Mouse (Mus musculus) lung, postnatal 0 days (tissue): ENCODE measurements at regions not wholly inside any gene's neighbourhood (a gene's known extent, or its start where the extent isn't known, plus 50 kb on each side); places are given as distances from the start of the nearest gene placed in this dataset.

ENCODE experiments used
- ATAC-seq: fragments of 200-750 bp; cut with Nextera tagmentation; 2 replicates; pipeline ENCODE4 v1.8.0; 2017; ENCODE audit warnings: moderate library complexity
- DNase-seq: peaks from one replicate; pipeline ENCODE4 v3.0.0-alpha.2; 2016; ENCODE audit warnings: low spot score
- H3K27ac ChIP-seq: fragments of 300-500 bp; sonication (generic); 2 replicates; pipeline ENCODE4 v1.5.1; 2014; ENCODE audit warnings: antibody characterized with exemption, mild to moderate bottlenecking, low read length, mixed read lengths
- H3K27me3 ChIP-seq: fragments of 300-500 bp; sonication (generic); replicated peaks from 2 replicates; pipeline ENCODE4 v1.6.1; 2014; ENCODE audit warnings: low read length, mixed read lengths; ENCODE audit not compliant: insufficient read depth
- H3K36me3 ChIP-seq: fragments of 300-500 bp; sonication (generic); 2 replicates; pipeline ENCODE4 v1.6.1; 2014; ENCODE audit warnings: low read length, mixed read lengths; ENCODE audit not compliant: insufficient read depth
- H3K4me1 ChIP-seq: fragments of 300-500 bp; sonication (generic); 2 replicates; pipeline ENCODE4 v1.6.1; 2014; ENCODE audit warnings: antibody characterized with exemption, low read depth, low read length, mixed read lengths; ENCODE audit not compliant: insufficient read depth
- H3K4me2 ChIP-seq: fragments of 300-500 bp; sonication (generic); replicated peaks from 2 replicates; pipeline ENCODE4 v1.6.1; 2014; ENCODE audit warnings: low read depth, mild to moderate bottlenecking, low read length, moderate library complexity, mixed read lengths
- H3K4me3 ChIP-seq: fragments of 300-500 bp; sonication (generic); 2 replicates; pipeline ENCODE4 v1.5.1; 2014; ENCODE audit warnings: low read depth, low read length
- H3K9ac ChIP-seq: fragments of 300-500 bp; sonication (generic); replicated peaks from 2 replicates; pipeline ENCODE4 v1.6.1; 2014; ENCODE audit warnings: low read depth, mild to moderate bottlenecking
- H3K9me3 ChIP-seq: fragments of 300-500 bp; sonication (generic); 2 replicates; pipeline ENCODE4 v1.6.1; 2016; ENCODE audit warnings: low read length, mixed read lengths
- CTCF ChIP-seq: IDR thresholded peaks from 2 replicates; pipeline ENCODE4 v1.5.1; 2016; ENCODE audit warnings: antibody characterized with exemption, mild to moderate bottlenecking
- EP300 ChIP-seq: IDR thresholded peaks from 2 replicates; pipeline ENCODE4 v1.6.1; 2016; ENCODE audit warnings: antibody characterized with exemption, mild to moderate bottlenecking, control low read depth
- WGBS: fragments of 180-500 bp; shearing (Covaris S2); extraction: QIAGEN DNeasy Blood & Tissue Kit; methylation state at CpG from one replicate; pipeline ENCODE4 v1.1.7; 2014; 5-methylcytosine and 5-hydroxymethylcytosine counted together

- Histone ChIP-seq H3K36me3 (no peaks in the 10 kb centered on the region), H3K4me2 (no peak overlapping the region), H3K27ac (no peak overlapping the region), H3K9me3 (no peaks in the 10 kb centered on the region), H3K4me3 (no peak overlapping the region), H3K9ac (no peak overlapping the region), H3K4me1 (no peaks in the 10 kb centered on the region), H3K27me3 (no peaks in the 10 kb centered on the region)
- DNase-seq (no peak), ATAC-seq (no peak)
- TF ChIP-seq CTCF (no peak), EP300 (no peak)
- 67% methylated on average over 1 of the region's 1 CpGs for WGBS
Measured at GRCm38 (mm10) chr14:123219590-123219989, 235.8 kb upstream of the Tmtc4 start.

GRCm38 (mm10) chr14:123210241-123210640, 226.4 kb upstream of the Tmtc4 start:
- ATAC-seq (no peak), DNase-seq (no peak)
- no peaks in the 10 kb centered on the region for H3K4me1 ChIP-seq
- no peaks in the 10 kb centered on the region for H3K36me3 ChIP-seq
- TF ChIP-seq EP300 (no peak), CTCF (no peak)
- H3K9me3 ChIP-seq = no peaks in the 10 kb centered on the region
- no peak overlapping the region for H3K9ac ChIP-seq
- no peak overlapping the region for H3K4me3 ChIP-seq
- no peaks in the 10 kb centered on the region for H3K27me3 ChIP-seq
- no peak overlapping the region for H3K4me2 ChIP-seq
- WGBS = 73% methylated on average over 3 of the region's 3 CpGs
- H3K27ac ChIP-seq = no peak overlapping the region

GRCm38 (mm10) chr14:123202848-123203247, 219.0 kb upstream of the Tmtc4 start:
- H3K4me3 ChIP-seq = no peak overlapping the region
- TF ChIP-seq EP300 (no peak), CTCF (no peak)
- H3K27me3 ChIP-seq = no peaks in the 10 kb centered on the region
- ATAC-seq (no peak), DNase-seq (no peak)
- no peaks in the 10 kb centered on the region for H3K9me3 ChIP-seq
- no peak overlapping the region for H3K9ac ChIP-seq
- no peaks in the 10 kb centered on the region for H3K4me1 ChIP-seq
- 55% methylated on average over 2 of the region's 2 CpGs for WGBS
- no peak overlapping the region for H3K4me2 ChIP-seq
- no peaks in the 10 kb centered on the region for H3K36me3 ChIP-seq
- no peak overlapping the region for H3K27ac ChIP-seq

- H3K9me3 ChIP-seq = no peaks in the 10 kb centered on the region
- H3K4me1 ChIP-seq = no peaks in the 10 kb centered on the region
- 47% methylated on average over 4 of the region's 4 CpGs for WGBS
- DNase-seq (no peak), ATAC-seq (no peak)
- H3K36me3 ChIP-seq = no peaks in the 10 kb centered on the region
- H3K4me3 ChIP-seq = no peak overlapping the region
- H3K9ac ChIP-seq = no peak overlapping the region
- H3K4me2 ChIP-seq = peak overlapping the region; percentile 11; the same call in 1 of the 2 replicates
- H3K27ac ChIP-seq = no peak overlapping the region
- TF ChIP-seq CTCF (no peak), EP300 (no peak)
- H3K27me3 ChIP-seq = no peaks in the 10 kb centered on the region
Measured at GRCm38 (mm10) chr14:123202313-123202712, 218.5 kb upstream of the Tmtc4 start.

GRCm38 (mm10) chr14:123201426-123202274, 217.8 kb upstream of the Tmtc4 start:
- Histone ChIP-seq H3K27me3 (no peaks in the 10 kb centered on the region), H3K36me3 (no peaks in the 10 kb centered on the region), H3K4me3 (no peak overlapping the region), H3K27ac (no peak overlapping the region), H3K4me2 (peak overlapping the region; percentile 11; the same call in 1 of the 2 replicates), H3K9me3 (no peaks in the 10 kb centered on the region), H3K9ac (no peak overlapping the region), H3K4me1 (no peaks in the 10 kb centered on the region)
- no peak for TF ChIP-seq EP300
- TF ChIP-seq CTCF = no peak
- DNase-seq (no peak), ATAC-seq (peak; percentile 32; the same call in 1 of the 2 replicates)
- 24% methylated on average over 14 of the region's 14 CpGs for WGBS

GRCm38 (mm10) chr14:123199111-123199510, 215.3 kb upstream of the Tmtc4 start:
- H3K9ac ChIP-seq = no peak overlapping the region
- ATAC-seq (no peak), DNase-seq (no peak)
- no peak overlapping the region for H3K4me3 ChIP-seq
- WGBS = 60% methylated on average over 3 of the region's 3 CpGs
- H3K9me3 ChIP-seq = no peaks in the 10 kb centered on the region
- H3K27ac ChIP-seq = no peak overlapping the region
- no peaks in the 10 kb centered on the region for H3K36me3 ChIP-seq
- no peaks in the 10 kb centered on the region for H3K27me3 ChIP-seq
- H3K4me2 ChIP-seq = no peak overlapping the region
- TF ChIP-seq CTCF (no peak), EP300 (no peak)
- H3K4me1 ChIP-seq = no peaks in the 10 kb centered on the region
